In genomic region chr4:139641829-139642425, GRCm38 (mm10) we compare ENCODE assay signal across 8 mouse cellular contexts. TPM values are rescaled to one million over a fixed set of nuclear protein-coding genes. Genes with fewer than 3 reads are reported as not detected.
DNase-seq lines count a peak whose midpoint lies in the region; ATAC-seq and TF ChIP-seq lines count a peak whose summit lies in the region.

No protein-coding gene starts in this region.

- 5% methylated on average over 30 of the region's 30 CpGs for WGBS in embryonic facial prominence, embryonic 13.5 days
- 7% methylated on average over 30 of the region's 30 CpGs for WGBS in intestine, postnatal 0 days
- WGBS in stomach, embryonic 14.5 days, result 6% methylated on average over 30 of the region's 30 CpGs

- H3K4me2 ChIP-seq in embryonic facial prominence, embryonic 13.5 days, result peak overlapping the region; percentile 54
- H3K4me2 ChIP-seq in intestine, postnatal 0 days (replicated peaks; ENCODE audit: low read depth), result peak overlapping the region; percentile 47
- peak overlapping the region; percentile 27 for H3K4me2 ChIP-seq in stomach, embryonic 14.5 days (replicated peaks; ENCODE audit: low read depth, low read length)

- H3K9ac ChIP-seq in embryonic facial prominence, embryonic 13.5 days, result peak overlapping the region; percentile 44
- H3K9ac ChIP-seq in intestine, postnatal 0 days (ENCODE audit: low read depth, low read length), result peak overlapping the region; percentile 11; the same call in 1 of the 2 replicates
- H3K9ac ChIP-seq in stomach, embryonic 14.5 days (replicated peaks; ENCODE audit: low read depth, low read length), result no peak overlapping the region

- peak overlapping the region; percentile 24 for H3K4me3 ChIP-seq in embryonic facial prominence, embryonic 13.5 days
- H3K4me3 ChIP-seq in intestine, postnatal 0 days (ENCODE audit: low read depth, low read length), result no peak overlapping the region
- H3K4me3 ChIP-seq in stomach, embryonic 14.5 days (ENCODE audit: low read depth, low read length), result 0 out of 2 replicates have a peak overlapping the region, but pooled peaks have one; percentile 0

- H3K27ac ChIP-seq in embryonic facial prominence, embryonic 13.5 days, result no peak overlapping the region
- H3K27ac ChIP-seq in intestine, postnatal 0 days (ENCODE audit: low read depth, low read length), result no peak overlapping the region
- H3K27ac ChIP-seq in stomach, embryonic 14.5 days (ENCODE audit: low read length), result no peak overlapping the region

- peaks cover 36% of the 10 kb centered on the region for H3K36me3 ChIP-seq in embryonic facial prominence, embryonic 13.5 days
- peaks cover 8% of the 10 kb centered on the region; the same call in 1 of the 2 replicates for H3K36me3 ChIP-seq in intestine, postnatal 0 days (ENCODE audit: control insufficient read depth, insufficient read depth)
- H3K36me3 ChIP-seq in stomach, embryonic 14.5 days (ENCODE audit: control insufficient read depth, insufficient read depth, low read length), result no peaks in the 10 kb centered on the region; the same call in 1 of the 2 replicates

- TF ChIP-seq CTCF in intestine, postnatal 0 days (IDR thresholded peaks at IDR 0.05; ENCODE audit: low read depth), result no peak

- H3K4me1 ChIP-seq in embryonic facial prominence, embryonic 13.5 days, result peaks cover 18% of the 10 kb centered on the region
- 0 out of 2 replicates have a peak, but pooled peaks cover 3% of the 10 kb centered on the region for H3K4me1 ChIP-seq in intestine, postnatal 0 days (replicated peaks; ENCODE audit: control insufficient read depth, insufficient read depth, low read length)
- H3K4me1 ChIP-seq in stomach, embryonic 14.5 days (ENCODE audit: control insufficient read depth, insufficient read depth, low read length), result 0 out of 2 replicates have a peak, but pooled peaks cover 3% of the 10 kb centered on the region

- intact Hi-C loops in left cerebral cortex, postnatal 36 days (cut with DNase I), result no loop called here

- no peak for ATAC-seq in embryonic facial prominence, embryonic 13.5 days (ENCODE audit: insufficient number of reproducible peaks, insufficient read depth, low FRiP score, low TSS enrichment, low read depth)
- ATAC-seq in intestine, postnatal 0 days, result no peak
- ATAC-seq in stomach, embryonic 14.5 days (ENCODE audit: insufficient number of reproducible peaks, insufficient read depth, low FRiP score, low read depth), result no peak
- no peak for ATAC-seq in erythroid progenitor cell, adult 5-6 weeks (replicated peaks; ENCODE audit: low FRiP score, poor library complexity, severe bottlenecking)

- peak; percentile 20 for DNase-seq in lung, postnatal 10 days
- DNase-seq in lung, adult 18-20 months, result no peak
- DNase-seq in left cerebral cortex, postnatal 36 days (ENCODE audit: low spot score in 2 of 2), result no peak
- DNase-seq in left cerebral cortex, adult 18-20 months (ENCODE audit: low spot score in 2 of 2), result no peak

- peaks cover 28% of the 10 kb centered on the region for H3K27me3 ChIP-seq in embryonic facial prominence, embryonic 13.5 days
- H3K27me3 ChIP-seq in intestine, postnatal 0 days (replicated peaks; ENCODE audit: control insufficient read depth, insufficient read depth, low read length), result peaks cover 51% of the 10 kb centered on the region
- H3K27me3 ChIP-seq in stomach, embryonic 14.5 days (ENCODE audit: control insufficient read depth, insufficient read depth, low read length), result no peaks in the 10 kb centered on the region

- H3K9me3 ChIP-seq in embryonic facial prominence, embryonic 13.5 days, result no peaks in the 10 kb centered on the region
- no peaks in the 10 kb centered on the region for H3K9me3 ChIP-seq in intestine, postnatal 0 days (ENCODE audit: control insufficient read depth)
- no peaks in the 10 kb centered on the region for H3K9me3 ChIP-seq in stomach, embryonic 14.5 days (ENCODE audit: control insufficient read depth, low read depth, low read length)

RNA-seq across cellular contexts. Expression of gene Tas1r2, which starts 11.4 kb away (rescaled TPM):
- polyA plus RNA-seq in embryonic facial prominence, embryonic 13.5 days (2015; fragmentation: Nextera tagmentation; extraction: Ambion mirVana), result not detected in 2 replicates
- not detected in 2 replicates for polyA plus RNA-seq in intestine, postnatal 0 days (2015; fragmentation: Nextera tagmentation; extraction: Ambion mirVana)
- polyA plus RNA-seq in stomach, embryonic 14.5 days (2014; fragmentation: Nextera tagmentation; extraction: Ambion mirVana), result not detected in 2 replicates
- total RNA-seq in erythroid progenitor cell, adult 5-6 weeks (2015; ENCODE audit: low replicate concordance), result not detected in 2 replicates
- total RNA-seq in erythroid progenitor cell, adult 5-6 weeks (2017; ENCODE audit: low replicate concordance), result not detected in 2 replicates
- total RNA-seq in left cerebral cortex, postnatal 36 days (2021), result not detected
- total RNA-seq in left cerebral cortex, adult 18-20 months (2021), result not detected

RNA-seq across cellular contexts. Expression of gene Aldh4a1, which starts 19.3 kb away (rescaled TPM):
- polyA plus RNA-seq in embryonic facial prominence, embryonic 13.5 days (2015; fragmentation: Nextera tagmentation; extraction: Ambion mirVana), result 29.5 and 29.6 TPM in 2 replicates
- 3.5 and 3.9 TPM in 2 replicates for polyA plus RNA-seq in intestine, postnatal 0 days (2015; fragmentation: Nextera tagmentation; extraction: Ambion mirVana)
- 14.6 and 16.2 TPM in 2 replicates for polyA plus RNA-seq in stomach, embryonic 14.5 days (2014; fragmentation: Nextera tagmentation; extraction: Ambion mirVana)
- 1.7 and 1.8 TPM in 2 replicates for total RNA-seq in erythroid progenitor cell, adult 5-6 weeks (2015; ENCODE audit: low replicate concordance)
- total RNA-seq in erythroid progenitor cell, adult 5-6 weeks (2017; ENCODE audit: low replicate concordance), result 0.30 and 4.7 TPM in 2 replicates
- 10 to 100 TPM; 17.2 to 19.5 TPM for total RNA-seq in left cerebral cortex, postnatal 36 days (2021)
- total RNA-seq in left cerebral cortex, adult 18-20 months (2021), result 10 to 100 TPM; 17.6 to 19.1 TPM

RNA-seq across cellular contexts. Expression of gene Gm21969, which starts 38.9 kb away (rescaled TPM):
- polyA plus RNA-seq in embryonic facial prominence, embryonic 13.5 days (2015; fragmentation: Nextera tagmentation; extraction: Ambion mirVana), result not detected in 2 replicates
- polyA plus RNA-seq in intestine, postnatal 0 days (2015; fragmentation: Nextera tagmentation; extraction: Ambion mirVana), result not detected in 2 replicates
- polyA plus RNA-seq in stomach, embryonic 14.5 days (2014; fragmentation: Nextera tagmentation; extraction: Ambion mirVana), result not detected in 2 replicates
- total RNA-seq in erythroid progenitor cell, adult 5-6 weeks (2015; ENCODE audit: low replicate concordance), result not detected in 2 replicates
- total RNA-seq in erythroid progenitor cell, adult 5-6 weeks (2017; ENCODE audit: low replicate concordance), result not detected in 2 replicates
- total RNA-seq in left cerebral cortex, postnatal 36 days (2021), result not detected
- under 1 TPM in 1 of 2 experiments, not detected in 1; 0.12 TPM for total RNA-seq in left cerebral cortex, adult 18-20 months (2021)
